Mouse (Mus musculus): ENCODE measurements at regions not wholly inside any gene's neighbourhood (a gene's known extent, or its start where the extent isn't known, plus 50 kb on each side); places are given as distances from the start of the nearest gene placed in this dataset.

DNA sequence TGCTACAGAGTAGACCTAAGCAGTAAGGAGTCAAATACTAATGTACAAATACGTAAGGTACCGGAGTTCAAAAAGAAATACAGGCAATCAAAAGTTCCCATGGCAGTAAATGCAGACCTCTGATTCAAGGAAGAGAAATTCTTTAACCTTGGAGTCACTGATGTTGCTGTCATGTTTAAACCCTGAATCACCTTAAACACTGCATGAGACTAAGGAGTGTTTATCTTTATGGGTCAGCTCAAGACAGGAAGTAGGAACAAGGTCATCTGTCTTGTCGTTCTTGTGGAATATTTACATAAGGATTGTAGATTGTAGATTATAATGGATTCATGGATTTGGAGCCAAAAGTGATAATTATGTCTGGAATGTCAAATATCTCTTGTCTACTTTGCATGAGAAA lies 1708.7 kb upstream of the Slc10a2 start:
- Histone ChIP-seq H3K4me1 (ENCODE audit: control insufficient read depth, insufficient read depth, low read length) (no peaks in the 10 kb centered on the region), H3K27ac (ENCODE audit: insufficient read depth, low read length) (no peak overlapping the region), H3K4me3 (ENCODE audit: insufficient read depth, low read length) (no peak overlapping the region)
- TF ChIP-seq POLR2A (IDR thresholded peaks at IDR 0.05; ENCODE audit: extremely low read depth, insufficient read depth, low read length) (no peak), CTCF (IDR thresholded peaks at IDR 0.05; ENCODE audit: extremely low read depth, insufficient read depth, low read length) (no peak)

DNA sequence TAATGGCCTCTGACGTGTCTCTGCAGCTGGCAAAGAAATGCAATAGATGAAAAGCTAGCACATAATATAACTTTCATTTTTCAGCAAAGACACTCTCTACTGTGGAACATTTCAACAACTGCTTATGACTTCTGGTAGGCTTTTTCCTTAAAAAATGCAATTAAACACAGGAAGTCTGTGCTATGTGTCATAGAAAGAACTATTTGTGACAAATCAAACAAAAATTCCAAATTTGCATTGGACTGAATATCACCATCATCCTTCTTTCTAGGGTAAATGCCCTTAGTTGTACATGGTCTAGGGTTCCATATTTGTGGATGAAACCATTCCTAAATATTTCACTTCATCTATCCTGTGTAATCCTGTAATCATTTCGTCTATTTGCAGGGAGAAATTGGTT lies 1702.0 kb upstream of the Slc10a2 start:
- Histone ChIP-seq H3K4me3 (ENCODE audit: insufficient read depth, low read length) (no peak overlapping the region), H3K27ac (ENCODE audit: insufficient read depth, low read length) (no peak overlapping the region), H3K4me1 (ENCODE audit: control insufficient read depth, insufficient read depth, low read length) (no peaks in the 10 kb centered on the region)
- TF ChIP-seq POLR2A (IDR thresholded peaks at IDR 0.05; ENCODE audit: extremely low read depth, insufficient read depth, low read length) (no peak), CTCF (IDR thresholded peaks at IDR 0.05; ENCODE audit: extremely low read depth, insufficient read depth, low read length) (no peak)

DNA sequence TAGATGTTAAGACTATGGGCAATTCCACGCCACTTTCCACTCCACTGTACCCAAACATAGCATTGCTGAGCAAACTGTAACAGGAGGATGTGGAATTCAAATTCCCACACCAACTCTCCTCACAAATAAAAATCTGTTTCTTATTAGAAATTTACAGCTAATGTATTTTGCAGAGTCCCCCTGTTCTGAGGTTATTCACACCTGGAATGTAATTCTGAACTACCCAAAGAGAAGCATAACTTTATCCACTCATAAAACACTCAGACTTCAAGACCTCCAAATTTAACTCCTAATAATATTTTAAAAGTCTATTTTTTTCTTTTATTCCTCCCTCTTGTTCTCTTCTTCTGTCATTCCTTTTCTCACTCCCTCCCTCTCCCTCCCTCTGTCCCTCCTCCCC lies 1698.0 kb upstream of the Slc10a2 start:
- no peaks in the 10 kb centered on the region for H3K4me1 ChIP-seq (ENCODE audit: control insufficient read depth, insufficient read depth, low read length)
- no peak overlapping the region for H3K4me3 ChIP-seq (ENCODE audit: insufficient read depth, low read length)
- H3K27ac ChIP-seq (ENCODE audit: insufficient read depth, low read length) = no peak overlapping the region
- TF ChIP-seq POLR2A (IDR thresholded peaks at IDR 0.05; ENCODE audit: extremely low read depth, insufficient read depth, low read length) (no peak), CTCF (IDR thresholded peaks at IDR 0.05; ENCODE audit: extremely low read depth, insufficient read depth, low read length) (no peak)

DNA sequence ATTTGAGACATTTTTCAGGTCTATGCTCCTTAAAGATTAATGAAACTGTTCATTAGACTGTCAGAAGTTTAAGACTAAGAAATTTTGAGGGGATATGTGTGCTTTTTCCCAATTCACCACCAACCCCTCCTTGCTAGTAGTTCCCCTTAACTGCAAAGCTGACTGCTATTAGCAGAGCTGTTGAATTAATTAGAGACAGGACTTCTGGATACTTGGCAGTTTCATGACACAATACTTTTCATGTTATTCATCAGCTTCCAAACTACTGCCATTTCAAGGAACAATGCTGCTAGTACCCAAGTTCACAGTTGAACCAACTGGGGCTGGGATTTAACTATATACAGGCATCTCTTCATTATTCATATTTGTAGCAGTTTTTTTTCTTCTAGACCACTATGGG lies 1695.9 kb upstream of the Slc10a2 start:
- Histone ChIP-seq H3K4me1 (ENCODE audit: control insufficient read depth, insufficient read depth, low read length) (no peaks in the 10 kb centered on the region), H3K27ac (ENCODE audit: insufficient read depth, low read length) (no peak overlapping the region), H3K4me3 (ENCODE audit: insufficient read depth, low read length) (no peak overlapping the region)
- TF ChIP-seq POLR2A (IDR thresholded peaks at IDR 0.05; ENCODE audit: extremely low read depth, insufficient read depth, low read length) = no peak
- no peak for TF ChIP-seq CTCF (IDR thresholded peaks at IDR 0.05; ENCODE audit: extremely low read depth, insufficient read depth, low read length)

DNA sequence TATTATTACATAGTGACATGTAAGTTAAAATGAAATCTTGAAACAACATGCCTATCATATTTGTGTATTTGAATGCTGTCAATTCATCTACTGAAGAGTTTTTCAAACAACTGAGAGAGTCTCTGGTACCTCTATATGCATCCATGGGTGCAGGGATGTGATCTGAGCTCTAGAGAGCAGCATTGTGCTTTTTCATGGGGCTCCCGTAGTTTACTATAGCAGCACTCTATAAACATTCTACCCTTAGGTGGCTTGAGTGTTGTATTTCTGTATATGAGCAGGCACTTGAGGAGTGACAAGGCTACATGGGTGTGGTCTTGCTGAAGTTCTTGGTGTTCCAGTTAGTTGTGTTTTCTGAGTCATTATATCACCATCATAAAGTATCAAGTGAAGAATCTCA lies 1683.9 kb upstream of the Slc10a2 start:
- TF ChIP-seq CTCF (IDR thresholded peaks at IDR 0.05; ENCODE audit: extremely low read depth, insufficient read depth, low read length) = no peak
- H3K4me3 ChIP-seq (ENCODE audit: insufficient read depth, low read length) = no peak overlapping the region
- no peaks in the 10 kb centered on the region for H3K4me1 ChIP-seq (ENCODE audit: control insufficient read depth, insufficient read depth, low read length)

DNA sequence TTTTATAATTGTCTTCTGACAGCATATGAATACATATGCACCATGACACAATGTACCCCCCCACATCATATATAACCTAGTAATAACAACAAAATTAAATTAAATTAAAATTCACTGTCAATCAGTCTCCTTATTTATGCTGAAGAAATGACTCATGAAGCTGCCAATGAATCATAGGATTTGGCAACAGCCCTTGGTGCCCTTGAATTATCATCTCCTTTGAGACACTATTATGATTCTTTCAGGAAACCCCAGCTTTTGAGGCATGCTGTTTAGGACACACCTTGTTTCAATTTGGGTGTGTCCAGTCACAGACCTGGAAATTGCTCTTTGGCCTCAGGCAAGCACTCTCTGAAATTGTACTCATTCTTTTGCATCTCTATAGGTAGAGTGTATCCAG lies 1675.8 kb upstream of the Slc10a2 start:
- TF ChIP-seq POLR2A (IDR thresholded peaks at IDR 0.05; ENCODE audit: extremely low read depth, insufficient read depth, low read length) (no peak), CTCF (IDR thresholded peaks at IDR 0.05; ENCODE audit: extremely low read depth, insufficient read depth, low read length) (no peak)
- H3K4me3 ChIP-seq (ENCODE audit: insufficient read depth, low read length) = no peak overlapping the region
- H3K4me1 ChIP-seq (ENCODE audit: control insufficient read depth, insufficient read depth, low read length) = no peaks in the 10 kb centered on the region
- no peak overlapping the region for H3K27ac ChIP-seq (ENCODE audit: insufficient read depth, low read length)

More for the DNA sequence above, 1683.9 kb upstream of the Slc10a2 start:
- H3K27ac ChIP-seq (ENCODE audit: insufficient read depth, low read length) = no peak overlapping the region

DNA sequence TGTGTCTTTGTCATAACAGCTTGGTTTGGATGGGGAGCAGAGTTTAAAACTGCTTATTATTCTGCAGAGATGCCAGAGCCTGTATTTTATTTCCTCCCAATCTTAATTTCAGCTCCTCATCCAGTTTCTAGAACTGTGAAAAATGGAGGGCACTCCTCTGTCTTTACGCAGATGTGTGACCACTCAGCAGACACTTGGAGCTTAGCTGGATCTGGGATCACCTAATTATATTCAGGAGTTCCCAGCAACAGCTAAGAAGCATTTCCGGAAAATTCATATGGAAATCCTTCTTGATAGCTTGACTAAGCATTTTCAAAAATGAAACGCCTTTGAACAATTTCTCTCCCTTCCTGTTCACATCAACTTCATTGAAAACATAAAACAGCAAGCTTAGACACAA lies 1670.0 kb upstream of the Slc10a2 start:
- Histone ChIP-seq H3K4me1 (ENCODE audit: control insufficient read depth, insufficient read depth, low read length) (no peaks in the 10 kb centered on the region), H3K4me3 (ENCODE audit: insufficient read depth, low read length) (no peak overlapping the region), H3K27ac (ENCODE audit: insufficient read depth, low read length) (no peak overlapping the region)
- TF ChIP-seq POLR2A (IDR thresholded peaks at IDR 0.05; ENCODE audit: extremely low read depth, insufficient read depth, low read length) (no peak), CTCF (IDR thresholded peaks at IDR 0.05; ENCODE audit: extremely low read depth, insufficient read depth, low read length) (no peak)

DNA sequence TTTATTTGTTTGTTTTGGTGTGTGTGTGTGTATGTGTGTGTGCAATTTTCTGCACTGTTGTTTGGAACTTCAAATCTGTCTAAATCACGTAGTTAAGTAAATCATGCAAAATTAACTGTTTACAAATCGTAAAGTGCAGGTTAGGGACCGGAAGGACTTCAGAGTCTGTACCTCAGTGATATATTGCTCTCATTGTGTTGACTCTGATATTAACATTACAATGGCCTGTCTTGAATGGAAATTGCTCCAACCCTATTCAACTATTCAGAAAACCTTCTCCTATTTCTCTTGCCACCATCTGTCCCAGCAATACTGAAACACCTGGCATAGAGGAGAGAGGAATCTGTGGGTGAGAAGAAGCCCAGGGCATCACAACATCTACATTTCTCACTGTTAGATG lies 1624.4 kb upstream of the Slc10a2 start:
- no peak for TF ChIP-seq CTCF (IDR thresholded peaks at IDR 0.05; ENCODE audit: extremely low read depth, insufficient read depth, low read length)
- no peak for TF ChIP-seq POLR2A (IDR thresholded peaks at IDR 0.05; ENCODE audit: extremely low read depth, insufficient read depth, low read length)
- Histone ChIP-seq H3K27ac (ENCODE audit: insufficient read depth, low read length) (no peak overlapping the region), H3K4me1 (ENCODE audit: control insufficient read depth, insufficient read depth, low read length) (no peaks in the 10 kb centered on the region), H3K4me3 (ENCODE audit: insufficient read depth, low read length) (no peak overlapping the region)

DNA sequence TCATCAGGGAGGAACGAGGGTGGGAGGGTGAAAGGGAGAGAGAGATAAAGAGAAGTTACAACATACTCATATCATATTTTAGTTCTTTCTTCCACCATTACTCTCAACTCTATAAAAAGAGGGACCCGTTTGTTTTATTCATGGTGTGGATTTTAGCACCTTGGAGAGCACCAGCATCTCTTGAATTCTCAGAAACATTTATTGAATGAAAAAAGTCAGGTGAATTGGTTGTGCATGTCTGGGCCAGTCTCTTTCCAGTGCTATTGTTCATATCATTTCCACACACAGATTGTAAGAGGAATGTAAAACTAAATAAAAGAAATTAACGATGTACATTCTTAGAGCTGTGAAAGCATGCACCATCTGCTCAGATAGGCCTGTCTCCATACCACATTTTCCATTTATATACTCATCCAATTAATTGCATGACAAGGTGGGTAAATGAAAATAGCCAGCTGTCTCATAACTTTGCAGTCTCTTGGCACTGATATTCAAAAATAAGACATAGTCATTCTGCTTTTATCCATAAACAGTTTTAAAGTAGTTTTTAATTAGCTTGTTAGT lies 1603.8 kb upstream of the Slc10a2 start:
- no peak for TF ChIP-seq POLR2A (IDR thresholded peaks at IDR 0.05; ENCODE audit: extremely low read depth, insufficient read depth, low read length)
- no peak for TF ChIP-seq CTCF (IDR thresholded peaks at IDR 0.05; ENCODE audit: extremely low read depth, insufficient read depth, low read length)
- H3K27ac ChIP-seq (ENCODE audit: insufficient read depth, low read length) = no peak overlapping the region
- H3K4me1 ChIP-seq (ENCODE audit: control insufficient read depth, insufficient read depth, low read length) = no peaks in the 10 kb centered on the region
- H3K4me3 ChIP-seq (ENCODE audit: insufficient read depth, low read length) = no peak overlapping the region

DNA sequence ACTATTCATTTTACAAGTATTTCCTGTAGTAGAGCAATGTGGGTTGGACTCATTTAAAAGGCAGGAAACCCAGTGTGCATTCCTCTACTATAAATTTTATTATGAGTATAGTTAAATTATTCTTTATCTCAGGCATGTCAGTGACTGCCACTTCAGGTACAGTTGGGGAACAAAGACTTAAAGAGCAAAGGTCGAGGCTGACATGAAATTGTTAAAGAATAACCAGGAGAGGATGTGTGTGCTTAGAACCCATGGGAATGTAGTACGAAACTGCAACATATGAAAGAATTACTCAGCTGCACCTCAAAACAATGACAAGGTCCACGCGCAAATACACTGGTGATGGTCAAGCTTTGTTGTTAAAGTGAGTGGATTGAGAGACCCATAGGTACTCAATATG lies 1583.4 kb upstream of the Slc10a2 start:
- Histone ChIP-seq H3K4me3 (ENCODE audit: insufficient read depth, low read length) (no peak overlapping the region), H3K27ac (ENCODE audit: insufficient read depth, low read length) (no peak overlapping the region), H3K4me1 (ENCODE audit: control insufficient read depth, insufficient read depth, low read length) (no peaks in the 10 kb centered on the region)
- no peak for TF ChIP-seq POLR2A (IDR thresholded peaks at IDR 0.05; ENCODE audit: extremely low read depth, insufficient read depth, low read length)
- no peak for TF ChIP-seq CTCF (IDR thresholded peaks at IDR 0.05; ENCODE audit: extremely low read depth, insufficient read depth, low read length)

Data from cortical plate, adult 2 months (tissue).